Mouse (Mus musculus) adrenal gland, adult 18-20 months (tissue): ENCODE results near the gene Polr2m. TPM values are rescaled to one million over a fixed set of nuclear protein-coding genes. Genes with fewer than 3 reads are reported as not detected.

Experiments
- DNase-seq, 2 experiments: peaks; one replicate each; pipeline ENCODE4 v3.0.0; 2021 to 2022; ENCODE audit warnings: low spot score in 2 of 2
- total RNA-seq, 2 experiments: library from RNA; stranded (reverse); gene quantifications; 1 replicate in 1 of 2; 2 replicates in 1 of 2; pipeline ENCODE4 v1.2.3; 2021

Gene Polr2m
- total RNA-seq, 2 experiments from 2014 or later = 178 to 179 TPM

GRCm38 (mm10) chr9:71476601-71477000, 9.1 kb downstream of the Polr2m start:
- DNase-seq = no peak

GRCm38 (mm10) chr9:71475536-71475935, 10.2 kb downstream of the Polr2m start:
- no peak for DNase-seq

- no peak for DNase-seq
These were observed 18.3 kb downstream of the Polr2m start for GRCm38 (mm10) chr9:71467434-71467833.

GRCm38 (mm10) chr9:71466111-71466510, 19.6 kb downstream of the Polr2m start:
- peak; percentile 19 to 27 for DNase-seq

GRCm38 (mm10) chr9:71463072-71463667, 22.6 kb downstream of the Polr2m start:
- DNase-seq = no peak

- no peak for DNase-seq
These were observed 29.0 kb downstream of the Polr2m start for GRCm38 (mm10) chr9:71456738-71457137.

GRCm38 (mm10) chr9:71453917-71454316, 31.8 kb downstream of the Polr2m start:
- no peak for DNase-seq

- no peak for DNase-seq
These were observed 32.4 kb downstream of the Polr2m start for GRCm38 (mm10) chr9:71453352-71453751.

GRCm38 (mm10) chr9:71450626-71451025, 35.1 kb downstream of the Polr2m start:
- DNase-seq = no peak

- peak; percentile 67 to 75 for DNase-seq
These were observed 38.2 kb downstream of the Polr2m start for GRCm38 (mm10) chr9:71447573-71447972.

- no peak for DNase-seq
These were observed 40.4 kb downstream of the Polr2m start for GRCm38 (mm10) chr9:71445308-71445707.

GRCm38 (mm10) chr9:71438146-71438545, 47.6 kb downstream of the Polr2m start:
- DNase-seq = no peak

Other genes starting within 250 kb of the Polr2m start
- 10 to 100 TPM; 11.2 to 12.7 TPM for gene Myzap, start 106.4 kb upstream of the Polr2m start, total RNA-seq